Mouse (Mus musculus): ENCODE results near the gene Pomgnt1. TPM values are rescaled to one million over a fixed set of nuclear protein-coding genes. Genes with fewer than 3 reads are reported as not detected.
A peak's percentile ranks its signal among the peaks of the same experiment; 100 is the strongest.

Pomgnt1 gene
- polyA plus RNA-seq, 1 experiment, result 40.1 TPM

DNA sequence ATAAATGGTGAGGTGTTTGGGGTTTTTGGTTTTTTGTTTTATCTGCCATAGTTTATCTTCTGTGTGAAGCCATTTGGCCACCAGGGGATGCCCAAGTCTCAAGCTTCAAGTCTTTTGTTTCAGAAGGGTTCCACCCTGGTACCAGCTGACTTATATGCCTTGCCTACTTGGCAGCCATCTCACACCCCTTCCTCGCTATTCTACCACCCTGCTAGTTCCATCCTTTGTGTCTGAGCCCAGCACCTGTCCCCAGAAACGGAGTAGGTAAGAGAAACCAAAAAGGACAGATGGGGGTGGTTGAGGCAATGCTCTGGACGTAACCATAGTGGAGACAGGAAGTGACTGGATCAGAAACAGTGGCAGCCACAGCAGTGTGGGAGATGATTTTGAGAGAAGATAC lies 36.3 kb downstream of the Pomgnt1 start:
- no peak overlapping the region for H3K4me3 ChIP-seq (ENCODE audit: control insufficient read depth, insufficient read depth, low read length)
- peak; percentile 62 for DNase-seq
- TF ChIP-seq POLR2A (IDR thresholded peaks at IDR 0.05; ENCODE audit: control insufficient read depth, extremely low read depth, insufficient read depth, low read length, poor library complexity), result no peak
- TF ChIP-seq CTCF (IDR thresholded peaks at IDR 0.05; ENCODE audit: borderline replicate concordance, control insufficient read depth, extremely low read depth, insufficient read depth, low read length, poor library complexity), result no peak
- 27% methylated on average over 3 of the region's 3 CpGs for WGBS
- H3K27ac ChIP-seq (ENCODE audit: control insufficient read depth, insufficient read depth, low read length), result no peak overlapping the region; the same call in 1 of the 2 replicates
- H3K4me1 ChIP-seq (replicated peaks; ENCODE audit: control insufficient read depth, insufficient read depth, low read length), result peaks cover 3% of the 10 kb centered on the region; the same call in 1 of the 2 replicates
- H3K27me3 ChIP-seq (ENCODE audit: control insufficient read depth, insufficient read depth, low read length), result no peaks in the 10 kb centered on the region
- H3K36me3 ChIP-seq (ENCODE audit: control insufficient read depth, insufficient read depth, low read length), result 0 out of 2 replicates have a peak, but pooled peaks cover 15% of the 10 kb centered on the region

GRCm38 (mm10) chr4:116160769-116161168 lies 37.1 kb downstream of the Pomgnt1 start:
- no peak for DNase-seq
- H3K4me3 ChIP-seq (ENCODE audit: control insufficient read depth, insufficient read depth, low read length), result no peak overlapping the region
- WGBS, result 96% methylated on average over 3 of the region's 3 CpGs
- H3K36me3 ChIP-seq (ENCODE audit: control insufficient read depth, insufficient read depth, low read length), result 0 out of 2 replicates have a peak, but pooled peaks cover 11% of the 10 kb centered on the region
- no peaks in the 10 kb centered on the region for H3K27me3 ChIP-seq (ENCODE audit: control insufficient read depth, insufficient read depth, low read length)
- H3K4me1 ChIP-seq (replicated peaks; ENCODE audit: control insufficient read depth, insufficient read depth, low read length), result peaks cover 3% of the 10 kb centered on the region; the same call in 1 of the 2 replicates
- TF ChIP-seq CTCF (IDR thresholded peaks at IDR 0.05; ENCODE audit: borderline replicate concordance, control insufficient read depth, extremely low read depth, insufficient read depth, low read length, poor library complexity) (no peak), POLR2A (IDR thresholded peaks at IDR 0.05; ENCODE audit: control insufficient read depth, extremely low read depth, insufficient read depth, low read length, poor library complexity) (no peak)
- no peak overlapping the region for H3K27ac ChIP-seq (ENCODE audit: control insufficient read depth, insufficient read depth, low read length)

GRCm38 (mm10) chr4:116162142-116162541 lies 38.5 kb downstream of the Pomgnt1 start:
- H3K4me3 ChIP-seq (ENCODE audit: control insufficient read depth, insufficient read depth, low read length), result no peak overlapping the region
- peaks cover 3% of the 10 kb centered on the region; the same call in 1 of the 2 replicates for H3K4me1 ChIP-seq (replicated peaks; ENCODE audit: control insufficient read depth, insufficient read depth, low read length)
- TF ChIP-seq POLR2A (IDR thresholded peaks at IDR 0.05; ENCODE audit: control insufficient read depth, extremely low read depth, insufficient read depth, low read length, poor library complexity) (no peak), CTCF (IDR thresholded peaks at IDR 0.05; ENCODE audit: borderline replicate concordance, control insufficient read depth, extremely low read depth, insufficient read depth, low read length, poor library complexity) (no peak)
- 89% methylated on average over 4 of the region's 4 CpGs for WGBS
- DNase-seq, result no peak
- H3K27me3 ChIP-seq (ENCODE audit: control insufficient read depth, insufficient read depth, low read length), result no peaks in the 10 kb centered on the region
- H3K27ac ChIP-seq (ENCODE audit: control insufficient read depth, insufficient read depth, low read length), result no peak overlapping the region
- H3K36me3 ChIP-seq (ENCODE audit: control insufficient read depth, insufficient read depth, low read length), result 0 out of 2 replicates have a peak, but pooled peaks cover 7% of the 10 kb centered on the region

DNA sequence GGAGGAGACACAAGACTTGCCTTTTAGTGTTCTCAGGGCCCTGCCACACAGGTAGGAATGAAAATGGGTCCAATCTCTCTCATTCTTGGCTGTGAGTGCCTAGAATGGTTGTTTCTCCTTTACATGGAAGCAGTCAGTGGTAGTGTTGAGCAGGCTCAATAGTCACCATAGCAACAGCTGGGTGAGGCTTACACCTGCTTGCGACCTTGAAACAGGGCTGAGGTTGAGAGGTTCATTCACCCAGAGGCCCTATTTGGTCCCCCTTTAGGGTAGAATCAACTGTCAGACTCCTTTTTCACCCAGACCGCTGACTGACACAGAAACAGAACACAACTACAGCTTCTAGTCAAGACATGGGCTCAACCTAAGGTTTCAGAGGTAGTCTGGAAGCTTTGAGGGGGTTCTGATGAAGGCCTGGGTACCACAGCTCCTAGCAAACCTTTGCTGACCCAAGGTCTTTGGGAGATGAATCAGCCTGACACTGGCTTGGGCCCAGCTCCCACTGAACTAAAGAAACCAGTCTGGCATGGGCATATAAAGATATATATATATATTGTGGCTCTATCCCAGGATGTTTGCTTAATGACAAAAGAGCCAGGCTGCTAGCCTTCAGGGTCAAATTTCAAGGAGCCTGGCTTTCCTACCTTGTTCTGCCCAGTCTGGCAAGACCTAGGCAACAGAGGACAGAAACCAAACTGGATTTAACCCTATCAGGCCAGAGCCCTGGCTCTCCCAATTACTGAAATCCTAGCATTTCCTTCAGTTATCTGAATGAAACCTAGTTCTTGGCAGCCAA lies 41.3 kb downstream of the Pomgnt1 start:
- H3K4me1 ChIP-seq (replicated peaks; ENCODE audit: control insufficient read depth, insufficient read depth, low read length), result peaks cover 8% of the 10 kb centered on the region
- no peak for DNase-seq
- no peaks in the 10 kb centered on the region for H3K36me3 ChIP-seq (ENCODE audit: control insufficient read depth, insufficient read depth, low read length)
- 70% methylated on average over 2 of the region's 2 CpGs for WGBS
- TF ChIP-seq POLR2A (IDR thresholded peaks at IDR 0.05; ENCODE audit: control insufficient read depth, extremely low read depth, insufficient read depth, low read length, poor library complexity), result no peak
- no peak for TF ChIP-seq CTCF (IDR thresholded peaks at IDR 0.05; ENCODE audit: borderline replicate concordance, control insufficient read depth, extremely low read depth, insufficient read depth, low read length, poor library complexity)
- H3K4me3 ChIP-seq (ENCODE audit: control insufficient read depth, insufficient read depth, low read length), result no peak overlapping the region
- no peaks in the 10 kb centered on the region for H3K27me3 ChIP-seq (ENCODE audit: control insufficient read depth, insufficient read depth, low read length)
- H3K27ac ChIP-seq (ENCODE audit: control insufficient read depth, insufficient read depth, low read length), result no peak overlapping the region

GRCm38 (mm10) chr4:116165708-116166407 lies 42.2 kb downstream of the Pomgnt1 start:
- Histone ChIP-seq H3K36me3 (ENCODE audit: control insufficient read depth, insufficient read depth, low read length) (no peaks in the 10 kb centered on the region), H3K27me3 (ENCODE audit: control insufficient read depth, insufficient read depth, low read length) (no peaks in the 10 kb centered on the region), H3K27ac (ENCODE audit: control insufficient read depth, insufficient read depth, low read length) (no peak overlapping the region), H3K4me1 (replicated peaks; ENCODE audit: control insufficient read depth, insufficient read depth, low read length) (peaks cover 7% of the 10 kb centered on the region), H3K4me3 (ENCODE audit: control insufficient read depth, insufficient read depth, low read length) (no peak overlapping the region)
- TF ChIP-seq POLR2A (IDR thresholded peaks at IDR 0.05; ENCODE audit: control insufficient read depth, extremely low read depth, insufficient read depth, low read length, poor library complexity) (no peak), CTCF (IDR thresholded peaks at IDR 0.05; ENCODE audit: borderline replicate concordance, control insufficient read depth, extremely low read depth, insufficient read depth, low read length, poor library complexity) (no peak)
- WGBS, result 81% methylated on average over 8 of the region's 8 CpGs
- DNase-seq, result no peak

DNA sequence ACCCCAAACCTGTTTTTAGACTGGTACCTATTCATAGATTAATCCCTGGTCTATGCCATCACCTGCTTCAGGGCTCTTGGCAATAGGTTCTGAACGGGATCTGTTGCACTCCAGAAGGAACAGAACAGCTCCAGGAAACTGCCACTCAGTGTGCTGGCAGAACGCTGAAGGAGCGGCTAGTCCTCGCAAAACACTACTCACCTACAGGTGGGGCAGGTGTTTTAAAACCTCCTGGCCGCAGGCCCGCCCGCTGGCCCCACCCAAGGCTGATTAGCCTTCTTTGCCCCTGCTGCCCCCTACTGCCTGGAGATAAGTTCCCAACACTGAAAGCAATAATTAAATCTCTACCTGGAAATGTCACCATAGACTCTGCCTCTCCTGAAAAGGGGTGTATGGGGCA lies 43.8 kb downstream of the Pomgnt1 start, which contains the start of gene Tspan1:
Gene Tspan1 (minus strand): TSS at position 198 of the 400 bp plus-strand sequence.
- Histone ChIP-seq H3K27ac (ENCODE audit: control insufficient read depth, insufficient read depth, low read length) (no peak within 1 kb of the TSS), H3K36me3 (ENCODE audit: control insufficient read depth, insufficient read depth, low read length) (no peaks in the 10 kb centered on the region), H3K4me1 (replicated peaks; ENCODE audit: control insufficient read depth, insufficient read depth, low read length) (peaks cover 10% of the 10 kb centered on the region), H3K27me3 (ENCODE audit: control insufficient read depth, insufficient read depth, low read length) (no peaks in the 10 kb centered on the region), H3K4me3 (ENCODE audit: control insufficient read depth, insufficient read depth, low read length) (no peak within 1 kb of the TSS)
- peak; percentile 30 for DNase-seq
- no peak for TF ChIP-seq CTCF (IDR thresholded peaks at IDR 0.05; ENCODE audit: borderline replicate concordance, control insufficient read depth, extremely low read depth, insufficient read depth, low read length, poor library complexity)
- no peak for TF ChIP-seq POLR2A (IDR thresholded peaks at IDR 0.05; ENCODE audit: control insufficient read depth, extremely low read depth, insufficient read depth, low read length, poor library complexity)
- 64% methylated on average over 7 of the region's 7 CpGs for WGBS
